Mouse (Mus musculus) forebrain, embryonic 16.5 days (tissue): ENCODE measurements around the gene Prss2. TPM values are rescaled to one million over a fixed set of nuclear protein-coding genes. Genes with fewer than 3 reads are reported as not detected.

Experiments used
- ATAC-seq: fragments of 200-750 bp; cut with Nextera tagmentation; 2 replicates; pipeline ENCODE4 v1.8.0; 2017; ENCODE audit warnings: mild to moderate bottlenecking, moderate library complexity
- H3K27ac ChIP-seq: fragments of 300-500 bp; sonication (generic); 2 replicates; pipeline ENCODE4 v1.5.1; 2014; ENCODE audit warnings: low read length, control low read depth
- H3K27me3 ChIP-seq: fragments of 300-500 bp; sonication (generic); replicated peaks from 2 replicates; pipeline ENCODE4 v1.6.1; 2014; ENCODE audit warnings: low read length; ENCODE audit not compliant: control insufficient read depth, insufficient read depth
- H3K36me3 ChIP-seq: fragments of 300-500 bp; sonication (generic); 2 replicates; pipeline ENCODE4 v1.6.1; 2014; ENCODE audit not compliant: control insufficient read depth, insufficient read depth
- H3K4me1 ChIP-seq: fragments of 300-500 bp; sonication (generic); replicated peaks from 2 replicates; pipeline ENCODE4 v1.6.1; 2014; ENCODE audit warnings: low read length; ENCODE audit not compliant: control insufficient read depth, insufficient read depth
- H3K4me2 ChIP-seq: fragments of 300-500 bp; sonication (generic); 2 replicates; pipeline ENCODE4 v1.6.1; 2014; ENCODE audit warnings: mild to moderate bottlenecking, low read length, control low read depth
- H3K4me3 ChIP-seq: fragments of 300-500 bp; sonication (generic); replicated peaks from 2 replicates; pipeline ENCODE4 v1.5.1; 2014; ENCODE audit warnings: mild to moderate bottlenecking, low read length, control low read depth
- H3K9ac ChIP-seq: fragments of 300-500 bp; sonication (generic); replicated peaks from 2 replicates; pipeline ENCODE4 v1.6.1; 2014; ENCODE audit warnings: low read depth, low read length, control low read depth
- H3K9me3 ChIP-seq: fragments of 300-500 bp; sonication (generic); 2 replicates; pipeline ENCODE4 v1.6.1; 2016; ENCODE audit warnings: low read length; ENCODE audit not compliant: control insufficient read depth
- WGBS: fragments of 180-500 bp; shearing (Covaris S2); extraction: QIAGEN DNeasy Blood & Tissue Kit; methylation state at CpG from one replicate; pipeline ENCODE4 v1.1.7; 2014; 5-methylcytosine and 5-hydroxymethylcytosine counted together
- polyA plus RNA-seq: library from polyadenylated mRNA; unstranded; fragments of >200 nt; fragmentation: Nextera tagmentation; extraction: Ambion mirVana; gene quantifications from 2 replicates; pipeline ENCODE4 v1.2.1, GENCODE M21; 2015

Gene Prss2
- polyA plus RNA-seq, 1 experiment from 2014 or later: not detected

GRCm38 (mm10) chr6:41548286-41548685 lies 26.7 kb downstream of the Prss2 start:
- Histone ChIP-seq H3K4me1 (peaks cover 15% of the 10 kb centered on the region), H3K4me2 (no peak overlapping the region), H3K9ac (no peak overlapping the region), H3K4me3 (no peak overlapping the region), H3K27me3 (no peaks in the 10 kb centered on the region), H3K9me3 (no peaks in the 10 kb centered on the region), H3K27ac (no peak overlapping the region), H3K36me3 (no peaks in the 10 kb centered on the region)
- ATAC-seq: no peak
- 58% methylated on average over 1 of the region's 1 CpGs for WGBS

DNA sequence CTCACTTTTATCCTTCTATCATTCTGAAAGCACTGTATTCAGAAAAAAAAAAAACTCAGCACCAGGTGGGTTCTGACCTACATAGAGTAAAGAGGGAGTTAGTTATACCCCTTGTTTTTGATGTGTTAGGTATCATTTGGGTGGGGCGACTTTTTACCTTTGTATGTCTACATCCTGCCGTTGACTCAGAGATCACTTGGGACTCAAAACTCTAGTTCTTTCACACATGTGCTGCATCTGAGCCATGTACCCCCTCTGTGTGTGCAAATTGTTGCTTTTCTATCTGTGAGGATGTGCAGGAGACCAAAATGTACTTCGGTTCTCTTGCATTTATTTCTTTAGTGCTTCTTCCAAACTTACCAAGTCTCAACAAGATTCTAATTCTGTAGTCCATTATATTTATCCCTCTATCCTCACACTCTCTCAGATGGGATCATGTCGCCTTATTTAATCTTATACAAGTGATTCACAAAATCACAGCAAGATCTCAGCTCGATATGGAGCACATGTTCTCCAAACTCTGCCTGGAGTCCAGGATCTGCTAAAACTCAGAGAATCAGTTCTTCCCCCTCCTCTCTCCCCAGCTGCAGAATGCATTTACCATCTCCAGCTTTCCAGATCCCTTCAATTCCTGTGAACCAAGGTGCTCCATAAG lies 31.9 kb downstream of the Prss2 start:
- 93% methylated on average over 5 of the region's 5 CpGs for WGBS
- H3K9me3 ChIP-seq: no peaks in the 10 kb centered on the region
- no peak overlapping the region for H3K27ac ChIP-seq
- ATAC-seq: no peak
- no peaks in the 10 kb centered on the region for H3K27me3 ChIP-seq
- H3K36me3 ChIP-seq: no peaks in the 10 kb centered on the region
- no peak overlapping the region for H3K9ac ChIP-seq
- no peak overlapping the region for H3K4me3 ChIP-seq
- no peaks in the 10 kb centered on the region for H3K4me1 ChIP-seq
- no peak overlapping the region for H3K4me2 ChIP-seq

GRCm38 (mm10) chr6:41554295-41555169 lies 32.9 kb downstream of the Prss2 start:
- Histone ChIP-seq H3K9ac (no peak overlapping the region), H3K27me3 (no peaks in the 10 kb centered on the region), H3K4me2 (no peak overlapping the region), H3K27ac (no peak overlapping the region), H3K4me1 (no peaks in the 10 kb centered on the region), H3K9me3 (no peaks in the 10 kb centered on the region), H3K36me3 (no peaks in the 10 kb centered on the region), H3K4me3 (no peak overlapping the region)
- no peak for ATAC-seq
- 89% methylated on average over 7 of the region's 7 CpGs for WGBS

DNA sequence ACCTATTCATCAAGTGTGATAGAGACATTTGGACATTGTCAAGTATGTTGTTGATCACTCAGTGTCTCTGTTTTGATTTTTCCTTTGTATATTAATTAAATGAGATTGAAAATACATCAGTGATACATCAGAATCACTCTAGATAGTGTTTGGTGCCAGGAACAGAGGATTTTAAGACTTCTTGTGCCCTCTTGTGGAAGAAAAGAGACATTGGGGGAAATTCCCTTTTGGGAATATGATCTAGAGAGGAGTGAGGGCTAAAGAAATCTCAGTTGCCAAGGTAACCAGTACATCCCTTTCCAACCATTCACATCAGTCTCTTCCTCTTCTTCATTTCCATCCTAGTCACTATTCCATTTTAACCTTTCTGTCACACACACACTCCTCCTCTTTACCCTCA lies 34.8 kb downstream of the Prss2 start:
- no peak overlapping the region for H3K4me2 ChIP-seq
- no peaks in the 10 kb centered on the region for H3K9me3 ChIP-seq
- H3K27ac ChIP-seq: no peak overlapping the region
- H3K27me3 ChIP-seq: no peaks in the 10 kb centered on the region
- no peak overlapping the region for H3K4me3 ChIP-seq
- no peak overlapping the region for H3K9ac ChIP-seq
- peak; percentile 73 for ATAC-seq
- H3K4me1 ChIP-seq: no peaks in the 10 kb centered on the region
- no peaks in the 10 kb centered on the region for H3K36me3 ChIP-seq

- no peak overlapping the region for H3K9ac ChIP-seq
- H3K36me3 ChIP-seq: no peaks in the 10 kb centered on the region
- no peak for ATAC-seq
- no peaks in the 10 kb centered on the region for H3K27me3 ChIP-seq
- H3K9me3 ChIP-seq: no peaks in the 10 kb centered on the region
- WGBS: 85% methylated on average over 5 of the region's 5 CpGs
- H3K27ac ChIP-seq: no peak overlapping the region
- no peak overlapping the region for H3K4me3 ChIP-seq
- H3K4me2 ChIP-seq: no peak overlapping the region
- no peaks in the 10 kb centered on the region for H3K4me1 ChIP-seq
Observed at GRCm38 (mm10) chr6:41557468-41557867, 35.9 kb downstream of the Prss2 start.

- Histone ChIP-seq H3K27me3 (no peaks in the 10 kb centered on the region), H3K9ac (no peak overlapping the region), H3K27ac (no peak overlapping the region), H3K36me3 (no peaks in the 10 kb centered on the region), H3K9me3 (no peaks in the 10 kb centered on the region), H3K4me2 (no peak overlapping the region), H3K4me1 (no peaks in the 10 kb centered on the region), H3K4me3 (no peak overlapping the region)
- WGBS: 71% methylated on average over 2 of the region's 2 CpGs
- no peak for ATAC-seq
Observed at GRCm38 (mm10) chr6:41558271-41558670, 36.7 kb downstream of the Prss2 start.

DNA sequence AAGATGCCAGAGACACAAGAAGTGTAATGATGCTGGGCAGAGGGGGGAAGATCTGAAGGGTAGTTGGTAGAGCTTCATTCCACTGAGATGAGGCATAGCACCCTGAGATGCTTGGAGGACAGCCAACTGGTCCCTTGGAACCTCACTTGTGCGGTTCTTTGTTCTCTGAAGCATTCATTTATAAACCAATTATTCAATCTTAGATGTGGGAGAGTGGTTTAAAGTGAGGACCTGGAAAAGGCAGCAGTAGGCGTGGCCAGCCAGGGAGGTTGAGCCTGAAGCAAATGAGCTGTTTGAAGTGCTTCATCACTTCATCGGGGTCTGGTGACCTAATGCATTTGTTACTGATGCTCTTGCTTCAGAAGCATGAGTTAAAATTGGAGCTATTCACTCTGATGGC lies 37.7 kb downstream of the Prss2 start:
- Histone ChIP-seq H3K4me3 (no peak overlapping the region), H3K4me2 (no peak overlapping the region), H3K27me3 (no peaks in the 10 kb centered on the region), H3K9me3 (no peaks in the 10 kb centered on the region), H3K9ac (no peak overlapping the region), H3K27ac (no peak overlapping the region), H3K36me3 (no peaks in the 10 kb centered on the region), H3K4me1 (no peaks in the 10 kb centered on the region)
- ATAC-seq: no peak
- 25% methylated on average over 3 of the region's 3 CpGs for WGBS

GRCm38 (mm10) chr6:41560273-41560672 lies 38.7 kb downstream of the Prss2 start:
- Histone ChIP-seq H3K9ac (no peak overlapping the region), H3K27ac (no peak overlapping the region), H3K4me2 (no peak overlapping the region), H3K4me1 (no peaks in the 10 kb centered on the region), H3K27me3 (no peaks in the 10 kb centered on the region), H3K36me3 (no peaks in the 10 kb centered on the region), H3K4me3 (no peak overlapping the region), H3K9me3 (no peaks in the 10 kb centered on the region)
- no peak; the same call in 1 of the 2 replicates for ATAC-seq
- 59% methylated on average over 2 of the region's 2 CpGs for WGBS

GRCm38 (mm10) chr6:41562598-41562997 lies 41.0 kb downstream of the Prss2 start:
- H3K27me3 ChIP-seq: no peaks in the 10 kb centered on the region
- H3K27ac ChIP-seq: no peak overlapping the region
- H3K4me3 ChIP-seq: peak overlapping the region; percentile 36
- H3K9ac ChIP-seq: no peak overlapping the region
- peak; percentile 37; the same call in 1 of the 2 replicates for ATAC-seq
- WGBS: 91% methylated on average over 4 of the region's 4 CpGs
- no peaks in the 10 kb centered on the region for H3K36me3 ChIP-seq
- H3K9me3 ChIP-seq: no peaks in the 10 kb centered on the region
- H3K4me1 ChIP-seq: no peaks in the 10 kb centered on the region
- H3K4me2 ChIP-seq: peak overlapping the region; percentile 22
